9 mouse cellular contexts compared by ENCODE assay signal in genomic region chr8:23531551-23532142, GRCm38 (mm10).
DNase-seq lines count a peak whose midpoint lies in the region; TF ChIP-seq lines count a peak whose summit lies in the region.
"Had no signal": no experiment of that assay in that cellular context is flagged by ENCODE, and none has a peak within 500 bp of the region (broad histone marks: within the 10 kb centered on the region; RNA-seq: fewer than 3 reads in every experiment).

No protein-coding gene starts in this region.

- peak; percentile 35 for TF ChIP-seq CTCF in gastrocnemius, adult 2 months (IDR thresholded peaks at IDR 0.05)

- no peak overlapping the region for H3K4me3 ChIP-seq in gastrocnemius, adult 2 months
- H3K4me3 ChIP-seq: heart, embryonic 15.5 days had no signal

- intact Hi-C loops in gastrocnemius, adult 2 months (cut with DNase I): no loop called here

- H3K27ac ChIP-seq in gastrocnemius, adult 2 months: no peak overlapping the region
- H3K27ac ChIP-seq: heart, embryonic 15.5 days had no signal

- DNase-seq in gastrocnemius, adult 2 months: no peak
- DNase-seq in gastrocnemius, adult 18-20 months (ENCODE audit: low spot score): no peak
- DNase-seq in adrenal gland, postnatal 14 days: peak; percentile 63
- DNase-seq in forelimb bud, embryonic 11.5 days (ENCODE audit: low read depth, low spot score): peak; percentile 71
- DNase-seq in kidney, postnatal 36 days: peak; percentile 17 to 61
- peak; percentile 35 for DNase-seq in lung, postnatal 10 days
- peak; percentile 53 for DNase-seq in right cerebral cortex, postnatal 14 days
- DNase-seq in gastrocnemius, adult 8-10 months (ENCODE audit: low spot score in 2 of 2): no peak

Comparison
In these comparisons a context has a peak if more than half of its experiments do, and no peak if none do; other contexts are left out.
1. DNase-seq: peak in adrenal gland, postnatal 14 days (single experiment), forelimb bud, embryonic 11.5 days (single experiment), kidney, postnatal 36 days (2 of 2), lung, postnatal 10 days (single experiment) and right cerebral cortex, postnatal 14 days (single experiment); none in gastrocnemius, adult 2 months (single experiment), gastrocnemius, adult 18-20 months (single experiment) and gastrocnemius, adult 8-10 months (0 of 2).